Mouse (Mus musculus): Measurements from ENCODE around the gene Masp1.

DNA sequence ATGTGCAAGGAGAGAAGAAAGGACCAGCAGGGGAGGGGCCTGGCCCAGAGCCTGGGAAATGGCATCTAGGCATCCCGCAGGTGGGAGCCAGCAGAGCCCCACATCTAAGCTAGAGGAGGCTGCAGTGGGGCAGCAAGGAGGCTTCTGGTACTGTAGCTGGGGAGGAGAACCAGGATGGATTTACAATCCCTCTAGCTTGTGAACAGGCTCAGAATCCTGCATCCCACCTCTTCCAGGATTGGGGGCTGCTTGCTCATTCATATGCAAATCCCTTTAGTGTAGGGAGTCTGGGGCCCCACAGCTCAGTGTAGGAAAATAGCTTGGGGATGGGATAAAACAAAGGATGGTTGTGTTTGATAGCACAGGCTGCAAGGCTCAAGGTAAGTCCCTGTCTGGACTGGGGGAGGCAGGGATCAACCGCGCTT lies 16.3 kb downstream of the Masp1 start:
- TF ChIP-seq CTCF (conservative IDR thresholded peaks at IDR 0.05; ENCODE audit: insufficient read depth, insufficient read length, low read depth, low read length) (no peak), POLR2A (IDR thresholded peaks at IDR 0.05; ENCODE audit: low read depth, low read length) (no peak)

Measured in kidney, adult 2 months (tissue).